Mouse (Mus musculus): ENCODE measurements around the gene Dcp1a.
"Not testable (repeated sequence)": the region's sequence is repeated elsewhere in the genome, so short reads cannot be mapped to it uniquely, and the experiment has no call there.

The Dcp1a gene

DNA sequence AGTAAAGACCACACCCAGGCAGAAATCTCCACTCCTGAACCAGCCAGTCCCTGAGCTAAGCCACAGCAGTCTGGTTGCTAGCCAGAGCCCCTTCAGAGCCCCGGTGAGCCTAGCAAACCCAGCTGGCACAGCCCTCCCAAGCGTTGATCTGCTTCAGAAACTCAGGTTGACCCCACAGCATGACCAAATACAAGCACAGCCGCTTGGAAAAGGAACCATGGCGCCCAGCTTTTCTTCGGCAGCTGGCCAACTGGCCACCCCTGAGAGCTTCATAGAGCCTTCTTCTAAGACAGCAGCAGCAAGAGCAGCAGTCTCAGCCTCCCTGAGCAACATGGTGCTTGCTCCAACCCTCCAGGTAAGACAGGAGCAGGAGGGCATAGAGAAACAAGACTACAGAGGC, 40.0 kb downstream of the Dcp1a start:
- no peak for DNase-seq (ENCODE audit: low spot score in 2 of 2)

DNA sequence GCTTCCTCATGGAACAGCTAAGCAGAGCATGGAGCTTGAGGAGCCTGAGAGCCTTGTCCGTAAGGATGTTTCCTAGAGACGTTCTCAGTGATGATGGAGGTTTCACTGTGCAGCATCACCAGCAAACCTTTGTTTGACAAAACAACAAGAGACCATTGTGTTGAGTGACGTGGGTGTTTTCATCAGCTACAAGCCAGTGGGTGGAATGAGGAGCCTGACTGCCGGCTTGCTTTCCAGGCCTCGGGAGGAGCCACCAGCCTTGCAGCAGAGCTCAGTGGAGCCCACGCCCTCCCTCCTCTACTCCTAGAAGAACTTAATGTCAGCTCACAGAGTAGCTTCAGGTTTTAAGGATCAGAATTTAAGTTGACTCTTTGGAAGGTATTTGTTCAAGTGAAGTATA, 44.0 kb downstream of the Dcp1a start:
- DNase-seq (ENCODE audit: low spot score in 2 of 2) = peak; percentile 48 to 69

DNA sequence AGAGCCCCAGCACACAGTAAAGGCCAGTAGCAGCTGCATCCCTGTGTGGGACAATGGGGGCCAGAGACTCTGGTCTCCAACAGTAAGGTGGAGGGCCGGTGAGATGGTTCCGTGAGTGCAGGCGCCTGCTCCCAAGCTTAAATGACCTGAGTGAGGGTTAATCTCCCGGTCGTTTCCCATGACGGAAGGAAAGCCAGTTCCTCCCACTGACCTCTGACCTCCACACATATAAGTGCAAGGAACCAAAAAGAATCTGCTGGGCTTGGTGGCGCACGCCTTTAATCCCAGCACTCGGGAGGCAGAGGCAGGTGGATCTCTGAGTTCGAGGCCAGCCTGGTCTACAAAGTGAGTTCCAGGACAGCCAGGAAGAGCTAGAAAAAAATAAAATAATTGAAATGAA, 49.1 kb downstream of the Dcp1a start:
- no peak for DNase-seq (ENCODE audit: low spot score in 2 of 2)

DNA sequence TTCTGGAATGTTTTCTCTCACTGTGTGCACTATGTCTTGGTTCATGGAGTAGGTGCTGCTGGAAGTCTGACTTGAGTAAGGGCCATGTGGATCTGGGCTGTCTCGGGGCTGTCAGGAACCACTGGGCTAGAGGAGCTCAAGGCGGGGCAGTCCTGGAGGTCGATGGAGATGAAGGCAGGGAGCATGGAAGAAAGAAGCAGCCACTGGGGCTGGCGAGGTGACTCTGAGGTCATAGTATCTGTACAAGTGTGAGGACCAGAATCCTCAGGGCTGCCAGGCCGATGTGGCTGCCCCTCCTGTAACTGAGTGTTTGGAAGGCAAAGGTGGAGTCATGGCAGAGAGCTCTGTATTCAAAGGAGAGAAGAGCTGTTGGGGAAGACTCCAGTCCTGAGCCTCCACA, 49.6 kb downstream of the Dcp1a start:
- DNase-seq (ENCODE audit: low spot score in 2 of 2) = no peak

DNA sequence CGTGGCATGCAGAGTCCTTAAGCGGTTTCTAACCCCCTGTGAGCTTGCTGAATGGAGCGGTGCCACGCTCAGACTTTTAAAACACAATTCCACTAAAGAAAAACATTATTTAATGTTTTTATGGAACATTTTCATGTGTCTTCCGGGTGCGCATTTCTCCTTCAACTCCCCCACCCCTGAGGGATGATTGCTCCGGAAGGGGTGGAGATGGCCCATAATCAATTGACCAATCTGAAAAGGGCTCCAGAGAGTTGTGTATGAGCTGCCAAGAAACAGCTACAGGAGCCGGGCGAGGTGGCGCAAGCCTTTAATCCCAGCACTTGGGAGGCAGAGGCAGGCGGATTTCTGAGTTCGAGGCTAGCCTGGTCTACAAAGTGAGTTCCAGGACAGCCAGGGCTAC, 50.1 kb downstream of the Dcp1a start:
- no peak for DNase-seq (ENCODE audit: low spot score in 2 of 2)

DNA sequence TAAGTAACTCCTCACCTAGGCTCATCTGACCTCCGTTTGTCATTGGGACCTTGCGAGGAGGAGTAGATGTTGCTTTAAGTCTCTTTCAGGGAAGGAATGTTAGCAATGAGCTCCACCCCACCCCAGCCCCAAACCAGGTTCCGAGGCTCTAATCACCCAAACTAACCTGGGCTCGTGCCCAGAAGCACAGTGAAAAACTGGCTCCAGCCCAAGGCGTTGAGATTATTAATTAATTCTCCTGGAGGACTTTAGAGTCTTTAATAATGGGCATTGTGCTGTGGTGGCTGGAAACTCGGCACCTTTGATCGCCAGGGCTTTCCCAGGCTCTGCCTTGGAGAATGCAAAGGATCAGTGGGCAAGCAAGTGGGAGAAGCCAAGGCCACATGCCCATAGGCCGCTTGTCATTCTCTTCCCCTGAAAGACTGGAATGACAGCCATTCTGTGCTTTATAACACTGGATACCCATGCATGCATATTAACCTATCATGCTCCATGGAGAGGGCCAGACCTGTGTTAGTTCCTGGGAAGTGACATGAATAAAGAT, 51.5 kb downstream of the Dcp1a start:
- no peak for DNase-seq (ENCODE audit: low spot score in 2 of 2)

DNA sequence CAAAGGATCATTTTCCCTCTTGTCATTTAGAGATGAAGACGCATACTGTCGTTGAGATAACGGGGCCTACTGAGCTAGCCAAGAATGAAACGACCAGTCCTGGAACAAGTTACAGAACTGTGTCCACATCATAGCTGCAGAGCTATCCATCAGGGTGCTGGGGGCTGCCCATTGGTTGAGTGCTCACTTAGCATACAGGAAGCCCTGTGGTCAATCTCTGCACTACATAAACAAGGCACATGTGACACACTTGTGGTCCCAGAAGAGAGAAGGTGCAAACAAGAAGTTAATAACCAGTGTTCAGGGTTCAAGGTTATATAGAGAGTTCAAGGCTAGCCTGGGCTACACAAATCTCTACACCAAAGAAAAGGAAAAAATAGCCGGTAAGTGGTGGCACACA, 52.1 kb downstream of the Dcp1a start:
- no peak for DNase-seq (ENCODE audit: low spot score in 2 of 2)

DNA sequence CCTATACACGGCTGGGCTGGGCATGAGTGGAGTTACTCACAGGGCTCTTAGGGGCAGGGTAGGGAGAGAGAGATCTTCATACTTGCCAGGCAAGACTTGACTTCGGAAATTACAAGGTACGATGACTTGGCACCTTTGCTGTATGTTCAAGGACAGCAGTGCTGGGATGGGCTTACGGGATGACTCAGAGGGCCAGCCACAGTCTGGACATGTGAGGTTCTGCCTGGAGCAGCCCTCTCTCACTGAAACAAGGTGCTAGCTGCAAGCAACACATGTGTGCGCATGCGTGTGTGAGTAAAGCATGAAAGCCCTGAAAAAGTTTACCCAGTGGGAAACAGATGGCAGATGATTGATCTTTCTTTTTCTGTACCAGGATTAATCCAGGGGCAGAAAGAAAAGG, 52.6 kb downstream of the Dcp1a start:
- DNase-seq (ENCODE audit: low spot score in 2 of 2) = no peak

DNA sequence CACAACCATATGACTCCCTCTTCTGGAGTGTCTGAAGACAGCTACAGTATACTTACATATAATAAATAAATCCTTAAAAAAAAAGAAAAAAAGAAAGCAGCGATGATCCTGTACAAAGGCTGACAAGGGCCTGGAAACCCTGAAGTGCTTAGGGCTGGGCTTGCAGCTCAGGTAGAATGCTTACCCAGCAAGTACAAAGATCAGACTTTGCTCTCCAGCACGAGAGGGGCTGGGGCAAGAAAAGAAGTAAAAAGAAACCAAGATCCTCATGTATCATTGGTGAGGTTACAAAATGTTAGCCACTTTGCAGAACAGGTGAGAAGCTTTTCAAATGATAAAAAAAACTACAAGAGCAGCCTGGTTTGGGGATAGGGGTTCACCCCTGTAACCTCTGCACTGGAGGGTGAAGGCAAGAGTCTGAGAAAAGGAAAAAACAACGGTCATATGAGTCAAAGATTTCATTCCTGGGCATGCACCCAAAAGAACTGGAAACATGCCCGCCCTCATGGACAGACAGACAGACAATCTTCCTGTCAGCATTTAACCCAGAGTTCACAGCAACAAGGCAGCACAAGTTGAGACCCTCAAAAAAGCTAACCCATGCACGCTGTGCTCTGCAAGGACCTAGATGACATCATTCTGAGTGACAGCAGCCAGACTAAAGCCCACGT, 54.6 kb downstream of the Dcp1a start:
- DNase-seq (ENCODE audit: low spot score in 2 of 2) = no peak

DNA sequence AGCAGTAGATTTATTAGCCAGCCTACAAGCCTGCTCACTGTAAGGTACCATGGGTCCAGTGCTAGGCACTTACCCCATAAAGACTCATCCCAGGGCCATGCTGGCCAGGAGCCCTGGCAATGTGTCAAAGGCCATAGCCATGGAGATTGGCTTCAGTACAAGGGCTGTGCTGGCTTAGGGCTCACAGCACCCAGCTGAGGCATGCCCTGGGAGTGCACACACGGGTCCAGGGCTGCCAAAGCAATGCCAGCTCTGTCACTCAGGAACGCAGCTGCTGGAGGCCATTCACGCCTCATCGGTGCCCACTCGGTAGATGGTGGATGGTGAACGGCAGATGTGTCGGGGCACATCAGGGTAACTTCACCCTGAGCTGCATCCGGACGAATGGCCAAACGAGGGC, 62.2 kb downstream of the Dcp1a start:
- peak; percentile 38 to 61 for DNase-seq (ENCODE audit: low spot score in 2 of 2)

DNA sequence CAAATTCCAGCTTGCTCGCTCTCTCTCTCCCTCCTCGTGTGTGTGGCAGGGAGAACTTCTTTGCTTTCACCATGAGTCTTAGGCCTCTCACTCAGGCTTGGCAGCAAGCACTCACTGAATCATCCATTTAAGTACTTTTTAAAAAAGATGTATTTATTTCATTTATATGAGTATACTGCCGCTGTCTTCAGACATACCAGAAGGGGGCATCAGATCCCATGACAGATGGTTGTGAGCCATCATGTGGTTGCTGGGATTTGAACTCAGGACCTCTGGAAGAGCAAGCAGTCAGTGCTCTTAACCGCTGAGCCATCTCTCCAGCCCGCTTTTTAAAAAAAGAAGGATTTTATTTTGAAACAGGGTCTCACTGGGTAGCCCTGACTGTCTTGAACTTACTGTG, 64.0 kb downstream of the Dcp1a start:
- not testable (repeated sequence) for DNase-seq (ENCODE audit: low spot score in 2 of 2)

DNA sequence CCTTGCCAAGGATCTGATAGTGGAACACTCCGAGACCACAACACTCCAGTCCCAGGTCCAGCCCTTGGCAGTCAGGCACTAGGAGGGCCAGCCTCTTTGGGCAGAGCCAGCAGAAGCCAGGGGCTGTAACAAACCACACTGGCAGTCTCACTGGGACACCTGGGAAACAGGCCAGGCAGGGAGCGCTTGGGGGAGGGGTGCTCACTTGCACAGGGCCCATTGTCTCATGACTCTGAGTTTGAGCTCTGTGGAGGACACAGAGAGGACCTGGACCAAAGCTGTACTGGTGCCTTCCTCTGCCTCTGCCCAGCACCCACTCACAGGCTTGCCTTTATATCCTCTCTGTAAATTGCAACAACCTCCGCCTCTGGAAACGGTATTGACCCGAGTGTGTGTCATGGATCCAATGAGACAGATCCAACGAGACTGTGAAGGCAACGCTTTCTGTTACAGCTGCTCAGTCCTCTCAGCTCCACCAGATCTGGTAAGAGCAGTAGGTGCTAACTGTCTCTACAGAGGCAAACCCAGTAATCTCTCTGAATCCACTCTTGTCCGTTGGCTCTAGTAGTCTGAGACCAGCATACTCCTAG, 68.9 kb downstream of the Dcp1a start, which contains the start of gene Tkt:
Gene Tkt, plus strand, starts transcription at position 229 of the 590 bp plus-strand sequence.
- DNase-seq (ENCODE audit: low spot score in 2 of 2) = peak; percentile 59 to 81

DNA sequence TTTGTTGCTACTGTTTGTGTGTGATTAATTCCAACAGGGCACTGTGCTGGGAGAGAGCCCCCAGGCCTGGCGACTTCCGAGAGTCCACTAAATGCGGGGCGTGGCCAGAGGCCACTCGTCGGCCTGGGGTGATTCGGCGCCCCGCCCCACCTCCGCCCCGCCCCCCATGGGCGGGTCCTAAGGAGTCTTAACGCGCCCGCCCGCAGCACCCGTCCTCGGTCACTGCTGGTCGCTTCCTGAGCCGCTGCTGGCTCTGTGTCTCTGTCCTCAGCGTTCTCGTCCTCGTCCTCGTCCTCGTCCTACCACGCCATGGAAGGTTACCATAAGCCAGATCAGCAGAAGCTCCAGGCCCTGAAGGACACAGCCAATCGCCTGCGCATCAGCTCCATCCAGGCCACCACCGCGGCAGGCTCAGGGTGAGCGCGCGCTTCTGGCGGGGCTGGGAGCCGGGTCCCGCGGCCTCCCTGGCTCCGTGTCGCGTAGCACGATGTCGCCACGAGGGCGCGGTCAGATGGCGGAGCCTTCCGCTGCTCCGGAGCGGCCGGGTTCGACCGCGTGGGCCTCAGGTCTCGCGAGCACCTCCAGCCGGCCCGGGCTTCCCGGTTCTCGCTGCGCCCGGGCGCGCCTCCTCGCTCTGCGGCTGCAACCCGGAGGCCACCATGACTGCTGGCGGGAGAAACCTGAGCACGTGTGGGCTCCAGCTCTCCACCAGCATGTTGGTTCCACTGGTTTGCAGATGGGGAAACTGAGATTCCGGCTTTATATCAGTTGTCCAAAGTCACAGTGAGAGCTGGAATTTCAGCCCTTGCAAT, 69.8 kb downstream of the Dcp1a start:
- DNase-seq (ENCODE audit: low spot score in 2 of 2) = peak; percentile 86 to 91

DNA sequence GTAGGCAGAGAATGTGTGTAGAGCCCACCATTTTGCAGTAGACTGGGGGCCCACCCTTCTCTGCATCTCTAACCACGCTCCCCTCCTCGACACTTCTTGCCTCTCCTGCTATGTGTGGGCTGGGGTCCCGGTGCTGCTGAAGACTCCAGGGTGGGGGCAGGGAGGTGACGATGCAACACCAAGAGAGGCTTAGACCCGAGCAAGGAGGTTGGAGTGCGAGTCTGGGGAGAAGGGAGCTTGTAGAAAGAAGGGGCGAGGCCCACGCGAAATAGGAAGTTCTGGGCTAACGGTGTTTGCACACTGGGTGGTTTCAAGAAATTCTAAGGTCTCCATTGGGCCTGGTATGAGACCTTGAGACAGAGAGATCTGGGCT, 70.4 kb downstream of the Dcp1a start:
- DNase-seq (ENCODE audit: low spot score in 2 of 2) = no peak

DNA sequence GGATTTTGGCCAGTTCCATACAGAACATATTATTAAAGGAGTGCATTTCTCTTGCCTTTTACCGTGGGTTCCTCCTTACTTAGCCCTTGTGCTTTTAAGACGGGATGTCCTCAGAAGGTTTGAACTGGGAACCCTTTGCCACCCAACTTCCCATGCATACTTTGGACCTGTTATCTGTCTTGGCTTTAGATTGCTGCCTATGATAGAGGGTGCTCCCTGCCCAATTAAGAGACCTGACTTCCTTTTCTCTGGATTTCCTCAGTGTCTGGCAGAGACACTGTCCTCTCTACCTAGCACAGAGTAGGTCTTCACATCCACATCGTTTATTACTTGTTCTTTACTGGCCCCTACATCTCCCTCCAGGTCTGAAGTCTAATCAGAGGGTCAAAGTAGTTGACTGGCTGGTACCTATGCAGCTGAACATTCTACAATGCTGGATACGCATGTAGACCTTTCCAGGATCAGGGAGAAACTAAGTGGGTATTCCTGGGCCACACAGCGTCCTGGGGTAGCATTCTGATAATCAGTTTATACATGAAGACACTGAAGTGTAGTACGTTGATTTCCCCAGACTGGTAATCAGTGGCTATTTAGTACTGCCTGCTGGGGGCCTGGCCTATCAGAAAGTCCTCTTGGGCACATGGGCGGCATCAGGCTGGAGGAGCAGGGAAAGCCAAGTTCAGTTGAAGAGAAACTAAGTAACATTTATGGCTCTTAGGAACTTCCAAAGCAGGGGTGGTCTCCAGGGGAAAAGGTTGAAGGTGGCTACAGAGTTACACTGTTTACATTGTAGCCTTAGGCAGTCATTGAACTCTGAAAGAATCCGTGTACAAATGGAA, 71.1 kb downstream of the Dcp1a start:
- no peak for DNase-seq (ENCODE audit: low spot score in 2 of 2)

DNA sequence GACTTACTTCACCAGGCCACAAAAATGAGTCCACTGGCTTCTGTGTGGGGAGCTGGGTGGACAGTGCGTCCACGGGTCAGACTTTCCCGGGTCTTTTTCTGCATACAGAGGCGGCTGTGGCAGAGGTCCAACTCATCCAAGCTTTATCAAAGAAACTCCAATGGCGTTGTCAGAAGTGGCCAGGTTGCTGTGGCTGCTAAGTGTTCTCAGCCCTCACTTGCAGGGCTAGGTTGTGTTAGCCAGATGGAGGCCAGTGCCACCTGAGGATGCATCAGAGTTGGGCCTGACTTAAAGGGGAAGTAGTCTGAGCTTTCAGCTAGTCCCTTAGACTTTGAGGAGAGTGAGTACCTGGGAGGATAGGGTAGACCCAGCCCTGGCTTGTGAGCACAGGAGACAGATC, 72.2 kb downstream of the Dcp1a start:
- DNase-seq (ENCODE audit: low spot score in 2 of 2) = no peak

DNA sequence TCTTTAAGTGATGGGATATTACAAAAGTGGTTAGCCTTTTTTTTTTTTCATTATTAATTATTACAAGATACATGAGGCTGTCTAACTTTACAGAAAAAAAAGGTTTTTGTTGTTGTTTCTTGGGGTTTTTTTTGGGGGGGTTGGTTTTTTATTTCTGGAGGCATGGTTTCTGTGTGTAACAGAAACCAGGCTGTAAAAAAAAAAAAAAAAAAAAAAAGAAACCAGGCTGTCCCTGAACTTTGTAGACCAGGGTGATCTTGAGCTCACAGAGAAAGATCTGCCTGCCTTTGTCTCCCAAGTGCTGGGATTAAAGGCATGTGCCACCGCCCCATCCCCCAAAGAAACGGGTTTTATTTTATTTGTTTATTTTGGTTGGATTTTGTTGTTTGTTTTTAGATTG, 72.6 kb downstream of the Dcp1a start:
- no peak for DNase-seq (ENCODE audit: low spot score in 2 of 2)

DNA sequence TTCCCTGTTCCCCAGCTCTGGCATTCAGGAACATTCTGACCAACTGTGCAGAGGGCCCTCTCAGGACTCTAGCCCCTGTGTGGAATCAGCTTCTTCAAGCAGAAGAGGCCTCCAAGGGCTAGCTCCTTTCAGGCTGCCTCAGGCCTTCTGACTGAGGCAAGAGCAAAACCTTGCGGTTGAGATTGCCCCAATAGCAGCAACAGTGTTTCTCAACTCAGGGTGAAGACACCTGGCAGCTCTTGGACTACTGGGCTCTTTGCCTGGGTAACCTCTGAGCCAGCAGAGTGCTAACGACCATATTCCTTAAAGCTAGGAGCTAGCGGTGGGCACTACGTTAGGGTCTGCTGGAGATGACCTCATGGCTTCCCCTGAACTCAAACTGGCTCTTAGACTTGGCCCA, 73.8 kb downstream of the Dcp1a start:
- no peak for DNase-seq (ENCODE audit: low spot score in 2 of 2)

DNA sequence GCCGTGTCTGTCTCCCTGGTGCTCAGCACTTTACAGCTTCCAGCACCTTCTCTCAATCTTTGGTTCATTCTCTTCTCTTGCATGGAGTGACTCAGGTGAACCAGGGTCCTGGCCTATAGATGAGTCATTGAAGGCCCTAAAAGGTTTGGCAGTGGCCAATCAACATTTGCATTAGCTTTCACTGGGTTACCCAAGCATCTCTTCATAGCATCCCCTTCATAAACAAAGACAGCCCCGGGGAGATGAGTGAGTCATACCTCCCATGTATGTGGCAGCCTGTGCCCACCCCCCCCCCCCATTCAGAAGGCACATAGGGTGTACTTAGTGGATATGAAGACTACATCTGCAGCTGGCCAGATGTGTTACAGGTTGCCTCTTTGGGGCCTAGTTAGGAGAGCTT, 77.3 kb downstream of the Dcp1a start:
- DNase-seq (ENCODE audit: low spot score in 2 of 2) = no peak

DNA sequence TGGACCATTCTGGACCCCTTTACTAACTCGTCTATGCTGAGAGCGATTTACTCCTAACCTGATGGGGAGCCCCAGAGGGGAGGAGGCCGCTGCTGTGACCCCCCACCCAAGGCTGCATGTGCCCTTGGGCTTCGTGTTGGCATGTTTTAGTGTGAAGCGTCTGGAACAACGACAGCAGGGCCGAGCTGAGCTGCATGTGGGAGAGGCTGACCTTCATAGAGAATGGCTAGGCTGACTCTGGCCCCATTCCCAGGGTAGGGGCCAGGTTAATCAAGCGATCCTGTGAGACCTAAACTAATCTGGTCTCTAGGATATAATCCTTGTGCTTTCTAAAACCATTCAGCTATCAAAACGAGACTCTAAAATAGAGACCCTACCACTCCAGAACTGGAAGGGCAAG, 78.4 kb downstream of the Dcp1a start:
- DNase-seq (ENCODE audit: low spot score in 2 of 2) = no peak

DNA sequence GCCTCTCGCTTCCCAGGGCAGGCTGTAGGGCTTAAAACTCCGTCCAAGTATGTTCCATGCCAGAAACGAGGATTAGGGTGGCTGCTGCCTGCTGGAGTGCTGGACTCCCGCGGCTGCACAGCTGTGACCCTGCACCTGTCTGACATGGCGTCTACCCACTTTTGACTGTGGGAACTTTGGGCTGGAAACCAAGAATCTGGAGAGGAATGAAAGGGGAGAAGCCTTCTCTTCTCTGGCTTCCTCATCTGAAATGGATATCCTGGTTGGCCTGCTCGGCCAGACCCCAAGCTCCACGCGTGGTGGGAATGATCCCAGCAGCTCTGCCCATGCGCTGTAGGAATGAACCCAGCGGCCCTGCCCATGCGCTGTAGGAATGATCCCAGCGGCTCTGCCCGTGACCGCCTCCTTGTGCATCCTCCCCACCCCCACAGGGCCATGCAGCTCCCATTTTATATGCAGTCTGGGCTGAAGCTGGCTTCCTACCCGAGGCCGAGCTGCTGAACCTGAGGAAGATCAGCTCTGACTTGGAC, 80.1 kb downstream of the Dcp1a start:
- DNase-seq (ENCODE audit: low spot score in 2 of 2) = no peak

Data from right cerebral cortex, adult 2 months (tissue).